Mouse (Mus musculus): Measurements from ENCODE around the gene BC061237. TPM values are rescaled to one million over a fixed set of nuclear protein-coding genes. Genes with fewer than 3 reads are reported as not detected.
"Not testable (repeated sequence)": the region's sequence is repeated elsewhere in the genome, so short reads cannot be mapped to it uniquely, and the experiment has no call there.

BC061237 gene
- polyA plus RNA-seq (2012): not detected in 2 replicates

- H3K4me1 ChIP-seq (ENCODE audit: control insufficient read depth); H3K27me3 ChIP-seq (ENCODE audit: control insufficient read depth); H3K4me3 ChIP-seq (replicated peaks); H3K36me3 ChIP-seq (ENCODE audit: control insufficient read depth); H3K9me3 ChIP-seq (ENCODE audit: control insufficient read depth, low read length): not testable (repeated sequence)
Observed at GRCm38 (mm10) chr14:44492163-44492562, at the start of gene BC061237. Gene BC061237 (plus strand): TSS chr14:44492463.

- not testable (repeated sequence) for H3K4me3 ChIP-seq (replicated peaks); H3K36me3 ChIP-seq (ENCODE audit: control insufficient read depth); H3K27me3 ChIP-seq (ENCODE audit: control insufficient read depth); H3K4me1 ChIP-seq (ENCODE audit: control insufficient read depth); H3K9me3 ChIP-seq (ENCODE audit: control insufficient read depth, low read length)
Observed at GRCm38 (mm10) chr14:44517976-44518375, 25.7 kb downstream of the BC061237 start, which contains the start of gene Gm17093. Gene Gm17093 (plus strand): TSS chr14:44518276.

- H3K9me3 ChIP-seq (ENCODE audit: control insufficient read depth, low read length); H3K4me1 ChIP-seq (ENCODE audit: control insufficient read depth); H3K4me3 ChIP-seq (replicated peaks); H3K27me3 ChIP-seq (ENCODE audit: control insufficient read depth); H3K36me3 ChIP-seq (ENCODE audit: control insufficient read depth): not testable (repeated sequence)
Observed at GRCm38 (mm10) chr14:44547961-44548360, 55.7 kb downstream of the BC061237 start.

Other genes with a start within 250 kb of the BC061237 start
- gene Gm8220, start 206.9 kb upstream of the BC061237 start, polyA plus RNA-seq (2012): not detected in 2 replicates
- not detected in 2 replicates for gene Gm5930, start 153.9 kb upstream of the BC061237 start, polyA plus RNA-seq (2012)
- not detected in 2 replicates for gene Gm8229, start 127.1 kb upstream of the BC061237 start, polyA plus RNA-seq (2012)
- gene Gm3371, start 81.8 kb upstream of the BC061237 start, polyA plus RNA-seq (2012): not detected in 2 replicates
- gene Gm8232, start 58.8 kb upstream of the BC061237 start, polyA plus RNA-seq (2012): not detected in 2 replicates
- not detected in 2 replicates for gene Gm17093, start 25.8 kb downstream of the BC061237 start, polyA plus RNA-seq (2012)
- gene Gm8247, start 90.7 kb downstream of the BC061237 start, polyA plus RNA-seq (2012): not detected in 2 replicates
- gene Gm5624, start 135.5 kb downstream of the BC061237 start, polyA plus RNA-seq (2012): not detected in 2 replicates
- gene Gm8257, start 214.0 kb downstream of the BC061237 start, polyA plus RNA-seq (2012): not detected in 2 replicates